Mouse (Mus musculus): Measurements from ENCODE around the gene Pawr.
A peak's percentile ranks its signal among the peaks of the same experiment; 100 is the strongest.
"Not testable (repeated sequence)": the region's sequence is repeated elsewhere in the genome, so short reads cannot be mapped to it uniquely, and the experiment has no call there.

Pawr gene

GRCm38 (mm10) chr10:108314396-108314795, 17.5 kb upstream of the Pawr start:
- DNase-seq (ENCODE audit: low spot score), result peak; percentile 33

GRCm38 (mm10) chr10:108315236-108315635, 16.7 kb upstream of the Pawr start:
- no peak for DNase-seq (ENCODE audit: low spot score)

- no peak for DNase-seq (ENCODE audit: low spot score)
Observed at GRCm38 (mm10) chr10:108328356-108328755, 3.6 kb upstream of the Pawr start.

- DNase-seq (ENCODE audit: low spot score), result no peak
Observed at GRCm38 (mm10) chr10:108328983-108329382, 2.9 kb upstream of the Pawr start.

GRCm38 (mm10) chr10:108329771-108330170, 2.1 kb upstream of the Pawr start:
- no peak for DNase-seq (ENCODE audit: low spot score)

- no peak for DNase-seq (ENCODE audit: low spot score)
Observed at GRCm38 (mm10) chr10:108330964-108331363, 957 bp upstream of the Pawr start.

GRCm38 (mm10) chr10:108332571-108333541, 935 bp downstream of the Pawr start:
- peak; percentile 31 for DNase-seq (ENCODE audit: low spot score)

- DNase-seq (ENCODE audit: low spot score), result peak; percentile 47
Observed at GRCm38 (mm10) chr10:108333642-108334041, 1.7 kb downstream of the Pawr start.

GRCm38 (mm10) chr10:108334096-108334495, 2.2 kb downstream of the Pawr start:
- no peak for DNase-seq (ENCODE audit: low spot score)

GRCm38 (mm10) chr10:108335736-108336292, 3.9 kb downstream of the Pawr start:
- no peak for DNase-seq (ENCODE audit: low spot score)

- no peak for DNase-seq (ENCODE audit: low spot score)
Observed at GRCm38 (mm10) chr10:108336581-108336980, 4.7 kb downstream of the Pawr start.

GRCm38 (mm10) chr10:108338055-108338961, 6.4 kb downstream of the Pawr start:
- no peak for DNase-seq (ENCODE audit: low spot score)

- DNase-seq (ENCODE audit: low spot score), result no peak
Observed at GRCm38 (mm10) chr10:108339118-108339517, 7.2 kb downstream of the Pawr start.

GRCm38 (mm10) chr10:108339872-108340271, 8.0 kb downstream of the Pawr start:
- DNase-seq (ENCODE audit: low spot score), result no peak

- no peak for DNase-seq (ENCODE audit: low spot score)
Observed at GRCm38 (mm10) chr10:108343734-108344133, 11.8 kb downstream of the Pawr start.

GRCm38 (mm10) chr10:108345123-108345522, 13.2 kb downstream of the Pawr start:
- DNase-seq (ENCODE audit: low spot score), result no peak

GRCm38 (mm10) chr10:108346301-108346700, 14.4 kb downstream of the Pawr start:
- DNase-seq (ENCODE audit: low spot score), result not testable (repeated sequence)

GRCm38 (mm10) chr10:108350125-108351070, 18.5 kb downstream of the Pawr start:
- no peak for DNase-seq (ENCODE audit: low spot score)

GRCm38 (mm10) chr10:108352944-108353343, 21.0 kb downstream of the Pawr start:
- DNase-seq (ENCODE audit: low spot score), result no peak

GRCm38 (mm10) chr10:108354726-108355391, 22.9 kb downstream of the Pawr start:
- DNase-seq (ENCODE audit: low spot score), result no peak

- DNase-seq (ENCODE audit: low spot score), result no peak
Observed at GRCm38 (mm10) chr10:108355392-108355775, 23.5 kb downstream of the Pawr start.
